Mouse (Mus musculus) midbrain, embryonic 12.5 days (tissue): Measurements from ENCODE around the gene Hecw2. TPM values are rescaled to one million over a fixed set of nuclear protein-coding genes. Genes with fewer than 3 reads are reported as not detected.

Experiments
- ATAC-seq: fragments of 200-750 bp; cut with Nextera tagmentation; 2 replicates; pipeline ENCODE4 v1.8.0; 2017; ENCODE audit warnings: low read depth, moderate TSS enrichment, moderate library complexity; ENCODE audit not compliant: low FRiP score
- H3K27ac ChIP-seq: fragments of 300-500 bp; sonication (generic); replicated peaks from 2 replicates; pipeline ENCODE4 v1.5.1; 2016; ENCODE audit warnings: mild to moderate bottlenecking
- H3K27me3 ChIP-seq: fragments of 300-500 bp; sonication (generic); 2 replicates; pipeline ENCODE4 v1.6.1; 2016; ENCODE audit warnings: mild to moderate bottlenecking
- H3K36me3 ChIP-seq: fragments of 300-500 bp; sonication (generic); 2 replicates; pipeline ENCODE4 v1.6.1; 2016
- H3K4me1 ChIP-seq: fragments of 300-500 bp; sonication (generic); 2 replicates; pipeline ENCODE4 v1.6.1; 2016
- H3K4me2 ChIP-seq: fragments of 300-500 bp; sonication (generic); replicated peaks from 2 replicates; pipeline ENCODE4 v1.6.1; 2016; ENCODE audit warnings: mild to moderate bottlenecking, moderate library complexity
- H3K4me3 ChIP-seq: fragments of 300-500 bp; sonication (generic); 2 replicates; pipeline ENCODE4 v1.5.1; 2016; ENCODE audit warnings: mild to moderate bottlenecking
- H3K9ac ChIP-seq: fragments of 300-500 bp; sonication (generic); replicated peaks from 2 replicates; pipeline ENCODE4 v1.6.1; 2016; ENCODE audit warnings: mild to moderate bottlenecking, moderate library complexity
- H3K9me3 ChIP-seq: fragments of 300-500 bp; sonication (generic); 2 replicates; pipeline ENCODE4 v1.6.1; 2016; ENCODE audit warnings: mild to moderate bottlenecking
- WGBS: fragments of 180-500 bp; shearing (Covaris S2); methylation state at CpG from one replicate; pipeline ENCODE4 v1.1.7; 2016; 5-methylcytosine and 5-hydroxymethylcytosine counted together
- polyA plus RNA-seq: library from polyadenylated mRNA; unstranded; fragments of >200 nt; fragmentation: Nextera tagmentation; extraction: Ambion mirVana; gene quantifications from 2 replicates; pipeline ENCODE4 v1.2.1, GENCODE M21; 2016

Hecw2 gene
- polyA plus RNA-seq, 1 experiment from 2014 or later = 5.5 TPM

GRCm38 (mm10) chr1:53782956-53783355 lies 412.0 kb downstream of the Hecw2 start:
- Histone ChIP-seq H3K4me1 (peaks cover 4% of the 10 kb centered on the region; the same call in 1 of the 2 replicates), H3K9ac (no peak overlapping the region), H3K27me3 (no peaks in the 10 kb centered on the region; the same call in 1 of the 2 replicates), H3K4me2 (no peak overlapping the region), H3K36me3 (no peaks in the 10 kb centered on the region), H3K4me3 (no peak overlapping the region), H3K9me3 (no peaks in the 10 kb centered on the region), H3K27ac (no peak overlapping the region)
- 93% methylated on average over 1 of the region's 1 CpGs for WGBS
- no peak for ATAC-seq

DNA sequence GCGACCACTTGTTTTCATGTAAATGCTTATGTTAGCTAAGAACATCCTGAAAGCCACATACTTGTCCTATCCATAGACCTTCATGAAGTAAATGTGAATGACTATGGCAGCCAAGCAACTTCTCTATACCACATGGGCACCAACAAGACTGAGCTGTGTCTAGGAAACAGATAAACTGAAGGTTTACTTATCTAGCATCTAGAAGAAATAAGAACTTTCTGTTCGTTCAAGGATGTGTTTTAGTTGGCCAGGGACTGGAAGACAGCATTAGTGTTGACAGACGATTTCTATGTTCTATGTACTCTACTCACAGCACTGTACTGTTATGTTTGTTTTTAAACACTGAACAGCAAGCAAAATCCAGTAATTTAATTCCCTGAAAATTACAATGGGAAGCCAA lies 412.9 kb downstream of the Hecw2 start:
- no peaks in the 10 kb centered on the region for H3K36me3 ChIP-seq
- H3K4me2 ChIP-seq = no peak overlapping the region
- ATAC-seq = no peak
- no peaks in the 10 kb centered on the region; the same call in 1 of the 2 replicates for H3K27me3 ChIP-seq
- H3K4me3 ChIP-seq = no peak overlapping the region
- H3K4me1 ChIP-seq = peaks cover 4% of the 10 kb centered on the region; the same call in 1 of the 2 replicates
- WGBS = 89% methylated on average over 3 of the region's 3 CpGs
- H3K27ac ChIP-seq = no peak overlapping the region
- H3K9ac ChIP-seq = no peak overlapping the region
- no peaks in the 10 kb centered on the region for H3K9me3 ChIP-seq

DNA sequence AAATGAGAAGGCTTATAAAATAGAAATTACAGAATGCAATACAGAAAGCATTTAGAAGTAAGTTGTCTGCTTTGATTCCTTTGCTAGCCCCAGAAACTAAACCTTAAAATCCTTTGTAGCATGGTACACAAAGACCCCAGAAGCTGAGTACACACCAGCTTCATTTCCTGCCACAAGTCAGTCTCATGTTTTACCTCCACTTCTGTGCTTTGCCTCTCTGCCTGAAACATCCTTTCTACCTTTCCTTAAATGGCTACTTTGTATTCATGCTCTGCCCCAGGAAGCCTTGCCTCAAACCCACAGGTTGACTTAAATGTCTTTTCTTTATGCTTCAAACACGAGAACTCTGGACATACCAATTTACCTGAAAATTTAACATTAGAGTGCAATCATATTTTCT lies 413.7 kb downstream of the Hecw2 start:
- Histone ChIP-seq H3K4me1 (peaks cover 4% of the 10 kb centered on the region; the same call in 1 of the 2 replicates), H3K9ac (no peak overlapping the region), H3K4me3 (no peak overlapping the region), H3K27ac (no peak overlapping the region), H3K4me2 (no peak overlapping the region), H3K9me3 (no peaks in the 10 kb centered on the region), H3K27me3 (no peaks in the 10 kb centered on the region; the same call in 1 of the 2 replicates), H3K36me3 (no peaks in the 10 kb centered on the region)
- no peak for ATAC-seq
- WGBS = 81% methylated on average over 1 of the region's 1 CpGs

- no peaks in the 10 kb centered on the region for H3K4me1 ChIP-seq
- no peak overlapping the region for H3K9ac ChIP-seq
- no peak overlapping the region for H3K27ac ChIP-seq
- H3K27me3 ChIP-seq = no peaks in the 10 kb centered on the region
- H3K4me3 ChIP-seq = no peak overlapping the region
- H3K36me3 ChIP-seq = no peaks in the 10 kb centered on the region
- 96% methylated on average over 7 of the region's 7 CpGs for WGBS
- ATAC-seq = no peak
- H3K4me2 ChIP-seq = no peak overlapping the region
- H3K9me3 ChIP-seq = no peaks in the 10 kb centered on the region
These were observed 418.6 kb downstream of the Hecw2 start for GRCm38 (mm10) chr1:53776176-53776905.

GRCm38 (mm10) chr1:53775545-53775944 lies 419.4 kb downstream of the Hecw2 start:
- Histone ChIP-seq H3K4me1 (no peaks in the 10 kb centered on the region), H3K36me3 (no peaks in the 10 kb centered on the region), H3K27me3 (no peaks in the 10 kb centered on the region), H3K27ac (no peak overlapping the region), H3K4me2 (no peak overlapping the region), H3K9ac (no peak overlapping the region), H3K9me3 (no peaks in the 10 kb centered on the region), H3K4me3 (no peak overlapping the region)
- no peak for ATAC-seq
- WGBS = 89% methylated on average over 2 of the region's 2 CpGs

DNA sequence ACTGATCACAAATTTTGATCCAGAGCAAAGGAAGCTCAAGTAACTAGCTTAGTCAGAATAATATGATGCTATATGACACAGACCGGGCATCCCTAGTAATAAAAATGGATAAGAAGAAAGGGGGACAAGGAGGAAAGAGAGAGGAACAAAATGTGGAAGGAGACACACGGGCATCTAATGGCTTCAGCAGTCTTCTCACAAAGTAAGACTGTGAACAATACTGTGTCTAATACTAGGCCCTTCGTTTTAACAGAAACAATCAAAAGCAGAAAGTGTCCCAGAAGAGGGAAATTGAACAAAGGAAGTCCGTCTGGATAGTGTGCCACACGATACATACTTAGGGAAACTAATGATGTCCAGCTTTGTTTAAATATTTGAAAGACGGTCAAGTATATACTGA lies 419.9 kb downstream of the Hecw2 start:
- Histone ChIP-seq H3K4me1 (no peaks in the 10 kb centered on the region), H3K27me3 (no peaks in the 10 kb centered on the region), H3K4me2 (no peak overlapping the region), H3K4me3 (no peak overlapping the region), H3K36me3 (no peaks in the 10 kb centered on the region), H3K9me3 (no peaks in the 10 kb centered on the region), H3K9ac (no peak overlapping the region), H3K27ac (no peak overlapping the region)
- WGBS = 87% methylated on average over 6 of the region's 6 CpGs
- no peak for ATAC-seq

GRCm38 (mm10) chr1:53774571-53774970 lies 420.4 kb downstream of the Hecw2 start:
- Histone ChIP-seq H3K9me3 (no peaks in the 10 kb centered on the region), H3K27ac (no peak overlapping the region), H3K27me3 (no peaks in the 10 kb centered on the region), H3K9ac (no peak overlapping the region), H3K4me3 (no peak overlapping the region), H3K36me3 (no peaks in the 10 kb centered on the region), H3K4me2 (no peak overlapping the region), H3K4me1 (no peaks in the 10 kb centered on the region)
- ATAC-seq = no peak
- WGBS = 86% methylated on average over 3 of the region's 3 CpGs

DNA sequence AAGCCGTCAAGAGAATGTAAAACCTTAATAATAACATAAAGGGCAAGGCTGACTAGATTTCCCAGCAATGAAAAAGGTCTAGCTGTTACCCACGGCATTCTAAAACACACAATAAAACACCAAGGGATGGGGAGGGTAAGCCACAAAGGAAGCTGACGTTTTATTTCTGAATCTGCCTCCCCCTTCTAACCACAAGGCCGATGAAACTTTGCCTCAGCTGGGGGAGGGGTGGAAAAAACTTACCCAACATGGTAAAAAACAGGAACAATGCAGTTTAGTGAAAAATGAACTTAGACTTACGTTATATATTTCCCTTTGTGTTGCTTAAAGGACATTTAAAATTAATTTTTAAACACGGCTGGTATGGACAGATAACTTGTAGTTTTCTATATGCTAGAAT lies 421.0 kb downstream of the Hecw2 start:
- H3K4me3 ChIP-seq = no peak overlapping the region
- no peak overlapping the region for H3K9ac ChIP-seq
- H3K27me3 ChIP-seq = no peaks in the 10 kb centered on the region
- H3K27ac ChIP-seq = no peak overlapping the region
- H3K9me3 ChIP-seq = no peaks in the 10 kb centered on the region
- ATAC-seq = no peak
- H3K36me3 ChIP-seq = no peaks in the 10 kb centered on the region
- no peaks in the 10 kb centered on the region for H3K4me1 ChIP-seq
- WGBS = 61% methylated on average over 6 of the region's 6 CpGs
- no peak overlapping the region for H3K4me2 ChIP-seq

DNA sequence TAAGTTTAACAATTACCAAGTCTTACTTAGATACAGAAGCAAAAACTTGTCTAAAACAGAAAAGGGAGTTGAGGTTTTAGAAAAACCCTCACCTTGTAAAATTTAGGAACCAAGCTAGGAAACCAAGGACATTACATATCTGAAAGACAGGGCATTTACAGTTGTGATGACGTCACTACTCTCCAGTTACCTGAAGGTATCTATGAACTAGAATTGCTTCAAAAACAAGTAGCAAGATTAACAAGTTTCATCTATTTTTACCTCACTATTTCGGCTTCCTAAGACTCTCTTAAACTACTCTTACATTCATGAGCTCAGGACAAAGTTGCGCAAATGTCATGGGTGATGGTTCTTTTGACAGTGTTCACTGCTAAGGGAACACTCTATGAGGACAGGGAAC lies 422.0 kb downstream of the Hecw2 start:
- no peak overlapping the region for H3K27ac ChIP-seq
- ATAC-seq = no peak
- no peak overlapping the region for H3K4me3 ChIP-seq
- no peaks in the 10 kb centered on the region for H3K27me3 ChIP-seq
- no peak overlapping the region for H3K4me2 ChIP-seq
- 95% methylated on average over 3 of the region's 3 CpGs for WGBS
- no peaks in the 10 kb centered on the region for H3K36me3 ChIP-seq
- no peaks in the 10 kb centered on the region for H3K4me1 ChIP-seq
- no peak overlapping the region for H3K9ac ChIP-seq
- H3K9me3 ChIP-seq = no peaks in the 10 kb centered on the region

- no peak overlapping the region for H3K4me2 ChIP-seq
- ATAC-seq = no peak
- no peak overlapping the region for H3K4me3 ChIP-seq
- no peaks in the 10 kb centered on the region for H3K36me3 ChIP-seq
- H3K27me3 ChIP-seq = no peaks in the 10 kb centered on the region
- no peaks in the 10 kb centered on the region for H3K4me1 ChIP-seq
- no peak overlapping the region for H3K27ac ChIP-seq
- 92% methylated on average over 6 of the region's 6 CpGs for WGBS
- H3K9me3 ChIP-seq = no peaks in the 10 kb centered on the region
- no peak overlapping the region for H3K9ac ChIP-seq
These were observed 423.5 kb downstream of the Hecw2 start for GRCm38 (mm10) chr1:53771476-53771875.

DNA sequence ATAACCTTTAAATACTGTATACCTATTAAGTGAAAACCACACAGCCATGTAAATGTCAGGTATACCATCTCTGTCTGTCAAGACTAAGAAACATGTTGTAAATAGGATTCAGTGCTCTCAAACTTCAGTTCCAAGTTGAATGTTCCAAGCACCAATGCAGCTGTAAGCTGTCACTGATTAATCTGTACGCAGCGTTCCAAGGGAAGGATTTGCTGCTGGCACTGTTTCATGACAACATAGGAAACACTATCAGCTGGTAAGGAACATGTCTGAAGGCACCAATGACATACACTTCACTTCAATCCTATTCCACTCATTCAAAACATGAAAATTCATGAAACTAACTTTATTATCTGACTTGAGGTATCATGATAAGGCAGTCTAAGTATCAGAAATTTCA lies 428.9 kb downstream of the Hecw2 start:
- no peak overlapping the region for H3K27ac ChIP-seq
- no peak overlapping the region for H3K4me3 ChIP-seq
- ATAC-seq = no peak
- H3K9ac ChIP-seq = no peak overlapping the region
- H3K27me3 ChIP-seq = no peaks in the 10 kb centered on the region
- 93% methylated on average over 2 of the region's 2 CpGs for WGBS
- no peak overlapping the region for H3K4me2 ChIP-seq
- no peaks in the 10 kb centered on the region for H3K36me3 ChIP-seq
- no peaks in the 10 kb centered on the region for H3K9me3 ChIP-seq
- no peaks in the 10 kb centered on the region for H3K4me1 ChIP-seq

DNA sequence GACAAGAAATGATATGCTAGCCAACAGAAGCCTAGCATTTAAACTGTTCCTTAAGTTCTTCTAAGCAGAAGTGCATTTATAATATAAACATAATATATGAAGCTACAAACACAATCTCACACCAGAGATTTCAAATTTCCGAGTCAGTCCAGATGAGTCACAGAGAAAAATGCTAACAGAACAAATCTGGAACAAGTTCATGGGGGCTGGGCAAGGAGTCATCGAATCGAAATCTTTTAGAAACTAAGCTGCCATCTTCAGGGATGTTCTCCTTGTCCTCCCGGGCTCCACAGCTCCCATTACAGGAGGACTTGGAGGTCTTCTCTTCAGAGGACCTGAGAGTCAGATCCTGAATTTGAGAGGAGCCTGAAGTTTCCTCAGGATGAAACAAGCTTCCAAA lies 437.7 kb downstream of the Hecw2 start:
- Histone ChIP-seq H3K9ac (no peak overlapping the region), H3K9me3 (no peaks in the 10 kb centered on the region), H3K4me3 (no peak overlapping the region), H3K4me1 (no peaks in the 10 kb centered on the region), H3K36me3 (no peaks in the 10 kb centered on the region), H3K27ac (no peak overlapping the region), H3K4me2 (no peak overlapping the region), H3K27me3 (no peaks in the 10 kb centered on the region)
- ATAC-seq = no peak
- 91% methylated on average over 4 of the region's 4 CpGs for WGBS
